Mouse (Mus musculus) splenic B cell, adult 2 months (primary cell): ENCODE data around the gene Pde4c.

Experiments used
- DNase-seq: peaks from one replicate; pipeline ENCODE4 v3.0.0-alpha.2; 2011; ENCODE audit warnings: low read depth, low spot score
- H3K27me3 ChIP-seq: 2 replicates; pipeline ENCODE4 v1.6.1; 2012; ENCODE audit warnings: mild to moderate bottlenecking, low read length, moderate library complexity, mixed read lengths; ENCODE audit not compliant: control insufficient read depth, poor library complexity, insufficient read depth, severe bottlenecking
- H3K36me3 ChIP-seq: 2 replicates; pipeline ENCODE4 v1.6.1; 2012; ENCODE audit warnings: mild to moderate bottlenecking, low read length, moderate library complexity, mixed read lengths; ENCODE audit not compliant: control insufficient read depth, poor library complexity, insufficient read depth, severe bottlenecking

Gene Pde4c

GRCm38 (mm10) chr8:70769359-70769758 is 45.8 kb downstream of the Pde4c start:
- peak; percentile 98 for DNase-seq
- Histone ChIP-seq H3K27me3 (no peaks in the 10 kb centered on the region), H3K36me3 (peaks cover 2% of the 10 kb centered on the region)

DNA sequence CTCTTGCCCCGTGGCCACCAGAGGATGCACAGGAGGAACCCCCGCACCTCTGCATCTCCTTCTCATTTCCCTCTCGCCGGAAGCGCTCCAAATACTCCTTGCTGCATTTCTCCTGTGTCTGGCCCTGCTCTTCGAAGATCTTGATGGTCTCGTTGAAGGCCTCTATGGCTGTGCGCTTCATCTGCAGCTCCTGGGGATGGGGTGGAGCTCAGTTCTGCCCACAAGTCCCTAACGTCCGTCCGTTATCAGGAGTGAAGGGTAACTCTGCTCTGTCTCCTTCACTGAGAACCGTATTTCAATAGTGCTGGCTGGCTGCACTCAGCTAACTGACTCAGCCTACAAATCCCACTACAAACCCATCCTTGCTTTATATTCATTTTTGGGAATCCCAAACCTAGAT is 46.3 kb downstream of the Pde4c start:
- peaks cover under 1% of the 10 kb centered on the region; the same call in 1 of the 2 replicates for H3K36me3 ChIP-seq
- no peaks in the 10 kb centered on the region for H3K27me3 ChIP-seq
- no peak for DNase-seq

GRCm38 (mm10) chr8:70770748-70771147 is 47.2 kb downstream of the Pde4c start:
- Histone ChIP-seq H3K27me3 (no peaks in the 10 kb centered on the region), H3K36me3 (no peaks in the 10 kb centered on the region; the same call in 1 of the 2 replicates)
- DNase-seq: no peak

DNA sequence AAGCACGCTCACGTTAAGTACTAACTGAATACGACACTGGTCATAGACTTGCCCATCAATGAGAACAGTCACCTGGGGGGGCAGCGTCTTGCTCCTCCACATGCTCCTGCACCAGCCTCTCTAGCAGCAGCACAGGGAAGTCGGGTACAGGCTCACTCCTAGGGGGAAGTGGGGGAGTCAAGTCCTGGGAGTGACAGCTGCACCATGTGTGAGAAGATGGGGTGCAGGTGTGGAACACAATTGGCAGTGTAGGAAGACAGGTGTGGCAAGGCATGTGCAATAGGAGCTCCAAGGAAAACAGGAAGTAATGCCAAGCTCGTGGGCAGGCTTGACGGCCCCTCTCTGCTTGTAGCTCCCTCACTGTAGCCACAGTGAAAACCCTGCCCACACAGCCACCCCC is 47.7 kb downstream of the Pde4c start:
- Histone ChIP-seq H3K27me3 (no peaks in the 10 kb centered on the region), H3K36me3 (no peaks in the 10 kb centered on the region; the same call in 1 of the 2 replicates)
- no peak for DNase-seq

GRCm38 (mm10) chr8:70772075-70772474 is 48.6 kb downstream of the Pde4c start:
- no peak for DNase-seq
- H3K36me3 ChIP-seq: no peaks in the 10 kb centered on the region; the same call in 1 of the 2 replicates
- H3K27me3 ChIP-seq: no peaks in the 10 kb centered on the region

DNA sequence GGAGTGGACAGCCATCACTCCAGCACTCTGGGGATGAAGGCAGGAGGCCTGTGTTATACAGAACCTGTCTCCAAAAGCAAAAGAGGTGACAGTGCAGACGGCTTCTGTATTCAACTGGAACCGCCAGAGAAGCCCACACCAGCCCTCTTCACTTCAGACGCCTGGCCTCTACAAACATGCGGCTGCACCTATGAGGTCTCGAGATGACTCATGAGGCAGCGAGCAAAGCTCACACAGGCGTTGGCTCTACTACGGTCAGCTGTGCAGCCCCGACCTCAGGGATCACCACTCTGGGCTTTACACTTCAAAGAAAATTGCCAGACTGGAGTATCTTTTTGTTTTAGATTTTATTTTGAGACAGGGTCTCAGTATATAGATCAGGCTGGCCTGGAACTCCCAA is 49.4 kb downstream of the Pde4c start:
- Histone ChIP-seq H3K36me3 (no peaks in the 10 kb centered on the region; the same call in 1 of the 2 replicates), H3K27me3 (no peaks in the 10 kb centered on the region)
- DNase-seq: no peak

DNA sequence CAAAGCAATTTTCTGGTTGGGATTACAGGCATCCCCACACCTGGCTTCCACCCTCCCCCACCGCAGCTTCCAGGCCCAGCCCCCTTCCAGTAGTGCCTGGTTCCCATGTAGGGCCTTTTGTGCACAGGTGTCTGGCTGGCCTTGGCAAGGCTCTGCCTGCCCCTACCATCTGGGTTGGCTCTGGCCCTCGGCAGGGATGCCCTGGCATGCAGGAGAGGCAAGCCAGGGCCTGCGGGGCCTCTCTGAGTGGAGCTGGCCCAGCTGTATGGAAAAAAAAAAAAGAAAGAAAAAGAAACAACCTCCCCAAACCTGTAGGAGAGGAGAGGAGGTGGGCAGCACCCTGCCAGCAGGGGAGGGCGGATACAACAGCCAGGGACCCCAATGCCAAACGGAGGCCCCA is 49.9 kb downstream of the Pde4c start:
- no peak for DNase-seq
- no peaks in the 10 kb centered on the region; the same call in 1 of the 2 replicates for H3K36me3 ChIP-seq
- H3K27me3 ChIP-seq: no peaks in the 10 kb centered on the region

- Histone ChIP-seq H3K27me3 (no peaks in the 10 kb centered on the region), H3K36me3 (no peaks in the 10 kb centered on the region; the same call in 1 of the 2 replicates)
- no peak for DNase-seq
Measured at GRCm38 (mm10) chr8:70773833-70774232, 50.3 kb downstream of the Pde4c start.

- H3K27me3 ChIP-seq: no peaks in the 10 kb centered on the region
- H3K36me3 ChIP-seq: 0 out of 2 replicates have a peak, but pooled peaks cover 3% of the 10 kb centered on the region
- no peak for DNase-seq
Measured at GRCm38 (mm10) chr8:70774740-70775139, 51.2 kb downstream of the Pde4c start.

- H3K27me3 ChIP-seq: no peaks in the 10 kb centered on the region
- no peak for DNase-seq
- peaks cover 5% of the 10 kb centered on the region; the same call in 1 of the 2 replicates for H3K36me3 ChIP-seq
Measured at GRCm38 (mm10) chr8:70775227-70775626, 51.7 kb downstream of the Pde4c start.

- no peaks in the 10 kb centered on the region for H3K27me3 ChIP-seq
- peak; percentile 33 for DNase-seq
- peaks cover 11% of the 10 kb centered on the region; the same call in 1 of the 2 replicates for H3K36me3 ChIP-seq
Measured at GRCm38 (mm10) chr8:70775851-70776495, 52.5 kb downstream of the Pde4c start.

- H3K36me3 ChIP-seq: peaks cover 16% of the 10 kb centered on the region
- peak; percentile 98 for DNase-seq
- no peaks in the 10 kb centered on the region for H3K27me3 ChIP-seq
Measured at GRCm38 (mm10) chr8:70776496-70777444, 53.2 kb downstream of the Pde4c start, which contains the start of gene Pik3r2. Gene Pik3r2 (minus strand): TSS chr8:70776713.

- no peak for DNase-seq
- H3K36me3 ChIP-seq: peaks cover 28% of the 10 kb centered on the region
Measured at GRCm38 (mm10) chr8:70780093-70780492, 56.6 kb downstream of the Pde4c start.

GRCm38 (mm10) chr8:70786291-70787050 is 63.0 kb downstream of the Pde4c start:
- peaks cover 34% of the 10 kb centered on the region for H3K36me3 ChIP-seq
- no peak for DNase-seq
- H3K27me3 ChIP-seq: no peaks in the 10 kb centered on the region

More at GRCm38 (mm10) chr8:70780093-70780492, 56.6 kb downstream of the Pde4c start:
- no peaks in the 10 kb centered on the region for H3K27me3 ChIP-seq
